Mouse (Mus musculus) fibroblast of lung, adult 2 months (primary cell): ENCODE measurements at regions not wholly inside any gene's neighbourhood (a gene's known extent, or its start where the extent isn't known, plus 50 kb on each side); places are given as distances from the start of the nearest gene placed in this dataset.
A peak's percentile ranks its signal among the peaks of the same experiment; 100 is the strongest.
"Not testable (repeated sequence)": the region's sequence is repeated elsewhere in the genome, so short reads cannot be mapped to it uniquely, and the experiment has no call there.

Source experiments
- DNase-seq: peaks from one replicate; pipeline ENCODE4 v3.0.0-alpha.2; 2011; ENCODE audit warnings: low read depth

GRCm38 (mm10) chr2:17946047-17946446 is 50.7 kb downstream of the H2al2a start:
- DNase-seq: no peak

- no peak for DNase-seq
Measured at GRCm38 (mm10) chr2:17945369-17945915, 51.3 kb downstream of the H2al2a start.

- no peak for DNase-seq
Measured at GRCm38 (mm10) chr2:17943506-17943905, 53.3 kb downstream of the H2al2a start.

- DNase-seq: no peak
Measured at GRCm38 (mm10) chr2:17942528-17943387, 54.0 kb downstream of the H2al2a start.

GRCm38 (mm10) chr2:17941921-17942320 is 54.8 kb downstream of the H2al2a start:
- DNase-seq: no peak

GRCm38 (mm10) chr2:17939857-17940848 is 56.6 kb downstream of the H2al2a start:
- not testable (repeated sequence) for DNase-seq

GRCm38 (mm10) chr2:17939183-17939856 is 57.4 kb downstream of the H2al2a start:
- peak; percentile 38 for DNase-seq

GRCm38 (mm10) chr2:17936527-17937139 is 60.1 kb downstream of the H2al2a start:
- no peak for DNase-seq

- DNase-seq: no peak
Measured at GRCm38 (mm10) chr2:17935916-17936315, 60.8 kb downstream of the H2al2a start.

GRCm38 (mm10) chr2:17935466-17935865 is 61.3 kb downstream of the H2al2a start:
- no peak for DNase-seq

- DNase-seq: no peak
Measured at GRCm38 (mm10) chr2:17934610-17935009, 62.1 kb downstream of the H2al2a start.

GRCm38 (mm10) chr2:17932932-17933790 is 63.6 kb downstream of the H2al2a start:
- DNase-seq: no peak

- no peak for DNase-seq
Measured at GRCm38 (mm10) chr2:17932426-17932931, 64.3 kb downstream of the H2al2a start.

- no peak for DNase-seq
Measured at GRCm38 (mm10) chr2:17931881-17932280, 64.9 kb downstream of the H2al2a start.

GRCm38 (mm10) chr2:17918861-17919648 is 77.7 kb downstream of the H2al2a start:
- no peak for DNase-seq

- DNase-seq: no peak
Measured at GRCm38 (mm10) chr2:17917238-17917946, 79.4 kb downstream of the H2al2a start.

GRCm38 (mm10) chr2:17902616-17903015 is 94.1 kb downstream of the H2al2a start:
- DNase-seq: no peak

GRCm38 (mm10) chr2:17900202-17900601 is 96.6 kb downstream of the H2al2a start:
- DNase-seq: no peak

GRCm38 (mm10) chr2:17898780-17899179 is 98.0 kb downstream of the H2al2a start:
- DNase-seq: no peak
